Mouse (Mus musculus): Measurements from ENCODE around the gene Ino80b. TPM values are rescaled to one million over a fixed set of nuclear protein-coding genes. Genes with fewer than 3 reads are reported as not detected.

The Ino80b gene
- polyA plus RNA-seq (2015; fragmentation: Nextera tagmentation; extraction: Ambion mirVana) = 13.3 and 14.5 TPM in 2 replicates

GRCm38 (mm10) chr6:83125331-83125730, at the start of gene Ino80b:
Ino80b (minus strand) TSS chr6:83125431.
- ATAC-seq = no peak
- peak within 1 kb of the TSS; percentile 88 for H3K4me2 ChIP-seq (ENCODE audit: low read length)
- peak within 1 kb of the TSS; percentile 38; the same call in 1 of the 2 replicates for H3K27ac ChIP-seq (ENCODE audit: low read length)
- H3K4me3 ChIP-seq (ENCODE audit: low read depth, low read length) = peak within 1 kb of the TSS; percentile 74
- H3K4me1 ChIP-seq (ENCODE audit: control insufficient read depth, insufficient read depth, low read length) = peaks cover 23% of the 10 kb centered on the region
- WGBS = 28% methylated on average over 5 of the region's 5 CpGs
- no peaks in the 10 kb centered on the region for H3K36me3 ChIP-seq (ENCODE audit: control insufficient read depth, insufficient read depth, low read length)
- H3K9me3 ChIP-seq (replicated peaks; ENCODE audit: control insufficient read depth, low read length, poor library complexity, severe bottlenecking) = no peaks in the 10 kb centered on the region
- peak within 1 kb of the TSS; percentile 69 for H3K9ac ChIP-seq (ENCODE audit: low read depth, low read length)
- H3K27me3 ChIP-seq (ENCODE audit: control insufficient read depth, insufficient read depth, low read depth, low read length) = no peaks in the 10 kb centered on the region

- Histone ChIP-seq H3K4me3 (ENCODE audit: low read depth, low read length) (peak overlapping the region; percentile 44), H3K36me3 (ENCODE audit: control insufficient read depth, insufficient read depth, low read length) (no peaks in the 10 kb centered on the region), H3K4me2 (ENCODE audit: low read length) (peak overlapping the region; percentile 55), H3K27me3 (ENCODE audit: control insufficient read depth, insufficient read depth, low read depth, low read length) (no peaks in the 10 kb centered on the region), H3K4me1 (ENCODE audit: control insufficient read depth, insufficient read depth, low read length) (peaks cover 29% of the 10 kb centered on the region), H3K27ac (ENCODE audit: low read length) (peak overlapping the region; percentile 60), H3K9ac (ENCODE audit: low read depth, low read length) (peak overlapping the region; percentile 63), H3K9me3 (replicated peaks; ENCODE audit: control insufficient read depth, low read length, poor library complexity, severe bottlenecking) (no peaks in the 10 kb centered on the region)
- 43% methylated on average over 9 of the region's 9 CpGs for WGBS
- ATAC-seq = peak; percentile 83
These were observed 47.1 kb upstream of the Ino80b start for GRCm38 (mm10) chr6:83172240-83172920.

- Histone ChIP-seq H3K4me1 (ENCODE audit: control insufficient read depth, insufficient read depth, low read length) (peaks cover 38% of the 10 kb centered on the region), H3K9ac (ENCODE audit: low read depth, low read length) (0 out of 2 replicates have a peak overlapping the region, but pooled peaks have one; percentile 63), H3K27ac (ENCODE audit: low read length) (no peak overlapping the region), H3K9me3 (replicated peaks; ENCODE audit: control insufficient read depth, low read length, poor library complexity, severe bottlenecking) (no peaks in the 10 kb centered on the region), H3K27me3 (ENCODE audit: control insufficient read depth, insufficient read depth, low read depth, low read length) (no peaks in the 10 kb centered on the region), H3K4me2 (ENCODE audit: low read length) (peak overlapping the region; percentile 55), H3K36me3 (ENCODE audit: control insufficient read depth, insufficient read depth, low read length) (no peaks in the 10 kb centered on the region), H3K4me3 (ENCODE audit: low read depth, low read length) (peak overlapping the region; percentile 44)
- ATAC-seq = no peak
- 74% methylated on average over 5 of the region's 5 CpGs for WGBS
These were observed 45.8 kb upstream of the Ino80b start for GRCm38 (mm10) chr6:83171063-83171462.

- ATAC-seq = no peak
- Histone ChIP-seq H3K27me3 (ENCODE audit: control insufficient read depth, insufficient read depth, low read depth, low read length) (no peaks in the 10 kb centered on the region), H3K4me3 (ENCODE audit: low read depth, low read length) (no peak overlapping the region), H3K4me2 (ENCODE audit: low read length) (no peak overlapping the region), H3K4me1 (ENCODE audit: control insufficient read depth, insufficient read depth, low read length) (peaks cover 43% of the 10 kb centered on the region), H3K9ac (ENCODE audit: low read depth, low read length) (no peak overlapping the region), H3K36me3 (ENCODE audit: control insufficient read depth, insufficient read depth, low read length) (no peaks in the 10 kb centered on the region), H3K27ac (ENCODE audit: low read length) (no peak overlapping the region), H3K9me3 (replicated peaks; ENCODE audit: control insufficient read depth, low read length, poor library complexity, severe bottlenecking) (no peaks in the 10 kb centered on the region)
- 82% methylated on average over 5 of the region's 5 CpGs for WGBS
These were observed 44.6 kb upstream of the Ino80b start for GRCm38 (mm10) chr6:83169872-83170271.

GRCm38 (mm10) chr6:83166243-83166630, 41.0 kb upstream of the Ino80b start:
- Histone ChIP-seq H3K27me3 (ENCODE audit: control insufficient read depth, insufficient read depth, low read depth, low read length) (peaks cover 20% of the 10 kb centered on the region), H3K9me3 (replicated peaks; ENCODE audit: control insufficient read depth, low read length, poor library complexity, severe bottlenecking) (no peaks in the 10 kb centered on the region), H3K9ac (ENCODE audit: low read depth, low read length) (peak overlapping the region; percentile 93), H3K4me2 (ENCODE audit: low read length) (peak overlapping the region; percentile 83), H3K36me3 (ENCODE audit: control insufficient read depth, insufficient read depth, low read length) (no peaks in the 10 kb centered on the region), H3K4me3 (ENCODE audit: low read depth, low read length) (peak overlapping the region; percentile 92), H3K4me1 (ENCODE audit: control insufficient read depth, insufficient read depth, low read length) (peaks cover 43% of the 10 kb centered on the region), H3K27ac (ENCODE audit: low read length) (peak overlapping the region; percentile 94)
- ATAC-seq = peak; percentile 6; the same call in 1 of the 2 replicates
- 0% methylated on average over 12 of the region's 12 CpGs for WGBS

DNA sequence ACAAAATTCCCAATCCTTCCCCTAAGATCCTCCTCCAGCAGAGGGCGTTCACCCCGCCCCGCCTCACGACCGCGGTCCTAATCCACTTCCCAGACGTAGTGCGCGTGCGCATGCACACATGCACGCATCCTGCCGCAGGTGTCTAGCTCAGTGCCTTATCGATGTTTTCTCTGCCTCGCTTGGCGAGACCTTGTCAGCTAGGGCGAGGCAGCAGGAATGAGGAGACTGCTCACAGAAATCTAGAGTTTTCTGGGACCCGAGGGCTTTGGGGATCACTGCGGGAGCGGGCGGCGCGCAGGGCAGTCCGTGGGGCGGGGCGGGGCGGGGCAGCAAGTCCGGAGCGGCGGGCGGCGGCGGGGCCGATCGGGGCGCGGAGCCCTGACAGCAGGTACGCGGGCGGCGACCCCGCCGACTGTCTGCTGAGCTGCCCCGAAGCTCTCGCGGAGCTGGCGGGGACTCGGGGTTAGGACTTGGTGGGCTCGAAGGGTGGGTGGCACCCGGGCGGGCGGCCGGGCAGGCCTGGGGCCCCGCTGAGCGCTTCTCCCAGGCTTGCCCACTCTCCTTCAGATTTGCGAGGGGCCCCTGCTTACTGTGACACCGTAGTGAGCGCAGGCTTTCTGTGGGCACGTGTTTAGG, 40.5 kb upstream of the Ino80b start, which contains the start of gene Dctn1:
Gene Dctn1 (plus strand): TSS at position 314 of the 636 bp plus-strand sequence.
- Histone ChIP-seq H3K9ac (ENCODE audit: low read depth, low read length) (peak within 1 kb of the TSS; percentile 93), H3K27me3 (ENCODE audit: control insufficient read depth, insufficient read depth, low read depth, low read length) (peaks cover 25% of the 10 kb centered on the region), H3K4me2 (ENCODE audit: low read length) (peak within 1 kb of the TSS; percentile 83), H3K9me3 (replicated peaks; ENCODE audit: control insufficient read depth, low read length, poor library complexity, severe bottlenecking) (no peaks in the 10 kb centered on the region), H3K4me3 (ENCODE audit: low read depth, low read length) (peak within 1 kb of the TSS; percentile 92), H3K27ac (ENCODE audit: low read length) (peak within 1 kb of the TSS; percentile 94), H3K4me1 (ENCODE audit: control insufficient read depth, insufficient read depth, low read length) (peaks cover 38% of the 10 kb centered on the region), H3K36me3 (ENCODE audit: control insufficient read depth, insufficient read depth, low read length) (no peaks in the 10 kb centered on the region)
- ATAC-seq = peak; percentile 85
- under 1% methylated on average over 58 of the region's 58 CpGs for WGBS

GRCm38 (mm10) chr6:83165026-83165606, 39.9 kb upstream of the Ino80b start:
- 2% methylated on average over 6 of the region's 6 CpGs for WGBS

DNA sequence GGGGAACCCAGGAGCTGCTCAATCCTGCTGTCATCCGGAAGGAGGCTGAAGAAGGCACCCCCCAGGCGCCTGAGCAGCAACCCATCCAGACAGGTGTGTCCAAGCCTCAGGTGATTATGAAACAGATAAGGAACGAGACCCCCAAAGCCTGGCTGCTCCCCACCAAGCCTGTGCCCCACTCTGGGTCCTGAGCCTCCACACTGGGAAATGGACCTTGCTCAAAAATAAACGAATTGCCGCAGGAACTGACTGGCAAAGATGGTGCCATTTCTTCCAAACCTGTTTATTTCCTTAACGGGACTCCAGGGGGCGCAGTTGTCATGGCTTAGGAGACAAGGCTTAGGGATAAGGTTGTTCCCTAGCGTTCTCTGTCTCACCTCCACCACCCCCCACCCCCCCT, 37.5 kb upstream of the Ino80b start:
- H3K27me3 ChIP-seq (ENCODE audit: control insufficient read depth, insufficient read depth, low read depth, low read length) = peaks cover 33% of the 10 kb centered on the region

More at GRCm38 (mm10) chr6:83165026-83165606, 39.9 kb upstream of the Ino80b start:
- Histone ChIP-seq H3K9me3 (replicated peaks; ENCODE audit: control insufficient read depth, low read length, poor library complexity, severe bottlenecking) (no peaks in the 10 kb centered on the region), H3K36me3 (ENCODE audit: control insufficient read depth, insufficient read depth, low read length) (no peaks in the 10 kb centered on the region), H3K27me3 (ENCODE audit: control insufficient read depth, insufficient read depth, low read depth, low read length) (peaks cover 31% of the 10 kb centered on the region), H3K27ac (ENCODE audit: low read length) (peak overlapping the region; percentile 94), H3K4me1 (ENCODE audit: control insufficient read depth, insufficient read depth, low read length) (peaks cover 35% of the 10 kb centered on the region), H3K4me2 (ENCODE audit: low read length) (peak overlapping the region; percentile 83), H3K4me3 (ENCODE audit: low read depth, low read length) (peak overlapping the region; percentile 92), H3K9ac (ENCODE audit: low read depth, low read length) (peak overlapping the region; percentile 93)
- peak; percentile 52 for ATAC-seq

More for the DNA sequence above, 37.5 kb upstream of the Ino80b start:
- H3K9ac ChIP-seq (ENCODE audit: low read depth, low read length) = peak overlapping the region; percentile 45; the same call in 1 of the 2 replicates
- H3K4me1 ChIP-seq (ENCODE audit: control insufficient read depth, insufficient read depth, low read length) = peaks cover 27% of the 10 kb centered on the region
- no peak overlapping the region for H3K27ac ChIP-seq (ENCODE audit: low read length)
- WGBS = under 1% methylated on average over 8 of the region's 8 CpGs
- peak overlapping the region; percentile 26; the same call in 1 of the 2 replicates for H3K4me3 ChIP-seq (ENCODE audit: low read depth, low read length)
- H3K9me3 ChIP-seq (replicated peaks; ENCODE audit: control insufficient read depth, low read length, poor library complexity, severe bottlenecking) = no peaks in the 10 kb centered on the region
- no peak for ATAC-seq
- peak overlapping the region; percentile 45 for H3K4me2 ChIP-seq (ENCODE audit: low read length)
- no peaks in the 10 kb centered on the region for H3K36me3 ChIP-seq (ENCODE audit: control insufficient read depth, insufficient read depth, low read length)

All from midbrain, embryonic 16.5 days (tissue).